Mouse (Mus musculus) hindbrain, embryonic 10.5 days (tissue): Measurements from ENCODE around the gene Baz1a. TPM values are rescaled to one million over a fixed set of nuclear protein-coding genes. Genes with fewer than 3 reads are reported as not detected.
"Not testable (repeated sequence)": the region's sequence is repeated elsewhere in the genome, so short reads cannot be mapped to it uniquely, and the experiment has no call there.

Experiments used
- DNase-seq: peaks from one replicate; pipeline ENCODE4 v3.0.0-alpha.2; 2017; ENCODE audit warnings: low spot score
- H3K27ac ChIP-seq: fragments of 300-500 bp; sonication (generic); 2 replicates; pipeline ENCODE4 v1.5.1; 2016; ENCODE audit warnings: mild to moderate bottlenecking, moderate library complexity
- H3K27me3 ChIP-seq: fragments of 300-500 bp; sonication (generic); 2 replicates; pipeline ENCODE4 v1.6.1; 2016; ENCODE audit warnings: mild to moderate bottlenecking; ENCODE audit not compliant: poor library complexity, insufficient read depth, severe bottlenecking
- H3K36me3 ChIP-seq: fragments of 300-500 bp; sonication (generic); 2 replicates; pipeline ENCODE4 v1.6.1; 2016; ENCODE audit warnings: mild to moderate bottlenecking, moderate library complexity
- H3K4me1 ChIP-seq: fragments of 300-500 bp; sonication (generic); replicated peaks from 2 replicates; pipeline ENCODE4 v1.6.1; 2016; ENCODE audit warnings: mild to moderate bottlenecking
- H3K4me3 ChIP-seq: fragments of 300-500 bp; sonication (generic); 2 replicates; pipeline ENCODE4 v1.5.1; 2016; ENCODE audit warnings: mild to moderate bottlenecking, moderate library complexity
- H3K9me3 ChIP-seq: fragments of 300-500 bp; sonication (generic); 2 replicates; pipeline ENCODE4 v1.6.1; 2016; ENCODE audit warnings: mild to moderate bottlenecking, moderate library complexity
- WGBS: fragments of 180-500 bp; shearing (Covaris S2); methylation state at CpG from one replicate; pipeline ENCODE4 v1.1.7; 2016; 5-methylcytosine and 5-hydroxymethylcytosine counted together
- polyA plus RNA-seq: library from polyadenylated mRNA; unstranded; fragments of >200 nt; fragmentation: Nextera tagmentation; extraction: Ambion mirVana; gene quantifications from 2 replicates; pipeline ENCODE4 v1.2.1, GENCODE M21; 2016

Gene Baz1a
- polyA plus RNA-seq, 1 experiment from 2014 or later = 26.3 TPM

DNA sequence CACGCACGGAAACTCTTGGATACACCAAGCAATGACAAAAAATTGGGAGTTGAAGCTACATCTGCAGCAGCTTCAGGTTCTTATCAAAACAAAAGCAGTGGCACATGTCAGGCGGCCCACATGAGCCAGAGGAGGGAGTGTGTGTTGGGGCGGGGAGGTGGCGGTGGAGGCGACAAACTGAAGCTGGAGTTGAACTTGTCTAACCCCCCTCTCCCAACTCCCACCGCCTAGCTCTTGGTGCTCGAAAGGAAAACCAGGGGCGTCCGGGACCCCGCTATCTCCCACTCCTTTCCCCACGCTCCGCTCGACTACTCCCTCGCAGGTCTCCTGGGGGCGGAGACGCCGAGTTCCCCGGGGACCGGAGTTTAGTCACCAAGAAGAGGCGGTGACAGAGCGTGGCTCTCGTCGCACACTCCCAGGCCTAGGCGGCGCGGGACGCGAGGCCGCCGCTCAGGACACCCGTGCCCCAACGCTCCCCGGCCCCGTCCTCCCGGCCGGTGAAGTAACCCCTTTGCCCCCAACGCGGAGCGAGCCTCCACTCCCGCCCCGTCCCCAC, 29.4 kb downstream of the Baz1a start:
- under 1% methylated on average over 42 of the region's 42 CpGs for WGBS
- Histone ChIP-seq H3K36me3 (peaks cover 35% of the 10 kb centered on the region), H3K4me1 (peaks cover 23% of the 10 kb centered on the region), H3K27ac (peak overlapping the region; percentile 97), H3K4me3 (peak overlapping the region; percentile 98), H3K9me3 (no peaks in the 10 kb centered on the region), H3K27me3 (no peaks in the 10 kb centered on the region)
- peak; percentile 72 for DNase-seq

DNA sequence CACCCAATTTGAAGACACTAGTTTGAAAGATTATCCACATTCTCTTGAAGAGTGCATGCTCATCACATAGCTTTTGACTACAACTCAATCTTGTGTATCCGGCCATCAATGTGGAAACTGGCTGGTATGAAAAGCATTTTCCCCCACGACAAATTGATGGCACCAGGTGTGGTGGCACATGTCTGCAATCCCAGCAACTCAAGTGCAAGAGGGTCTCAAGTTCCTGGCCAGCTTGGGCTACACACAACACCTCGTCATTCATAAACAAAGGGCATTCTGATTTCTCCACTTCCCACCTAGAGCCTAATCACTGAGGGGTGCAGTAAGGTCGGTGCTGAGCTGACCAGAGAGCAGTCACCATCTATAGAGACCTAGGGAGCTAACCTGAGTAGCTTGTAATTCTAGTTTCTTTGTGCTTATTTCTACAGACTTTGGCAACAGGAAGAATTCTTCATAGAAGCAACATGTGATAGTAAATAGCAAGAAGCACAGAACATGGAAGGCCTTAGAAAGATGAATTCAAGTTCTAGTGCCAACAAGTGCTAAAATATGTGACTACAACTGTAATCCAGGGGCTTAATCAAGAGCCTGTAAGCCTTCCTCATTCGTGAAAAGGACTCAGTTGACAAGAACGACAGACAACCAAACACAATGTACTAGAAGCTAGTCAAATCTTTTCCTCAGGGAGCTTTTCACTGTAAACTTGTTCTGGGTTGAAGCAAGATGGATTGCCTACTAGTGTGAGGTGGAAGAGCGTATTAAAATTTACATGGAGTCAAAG, 31.0 kb downstream of the Baz1a start:
- 82% methylated on average over 7 of the region's 7 CpGs for WGBS
- Histone ChIP-seq H3K9me3 (no peaks in the 10 kb centered on the region), H3K27me3 (no peaks in the 10 kb centered on the region), H3K27ac (no peak overlapping the region), H3K4me1 (peaks cover 23% of the 10 kb centered on the region), H3K4me3 (no peak overlapping the region), H3K36me3 (peaks cover 44% of the 10 kb centered on the region)
- no peak for DNase-seq

DNA sequence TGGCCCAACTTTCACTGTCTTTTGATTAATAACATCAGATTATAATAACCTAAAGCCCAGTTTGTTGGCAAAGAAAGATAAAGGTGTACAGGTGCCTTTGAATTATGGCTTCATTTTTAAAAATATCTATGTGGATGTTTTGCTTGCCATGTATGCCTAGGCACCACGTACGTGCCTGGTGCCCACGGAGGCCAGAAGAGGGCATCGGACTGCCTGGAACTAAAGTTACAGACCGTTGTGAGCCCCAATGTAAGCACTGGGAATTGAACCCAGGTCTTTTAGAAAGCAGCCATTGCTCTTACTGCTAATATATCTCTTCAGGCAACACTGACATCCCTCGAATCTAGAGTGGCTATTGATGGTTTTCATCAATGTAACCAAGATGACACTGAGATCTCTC, 32.2 kb downstream of the Baz1a start:
- Histone ChIP-seq H3K27me3 (no peaks in the 10 kb centered on the region), H3K27ac (no peak overlapping the region), H3K4me1 (peaks cover 23% of the 10 kb centered on the region), H3K36me3 (peaks cover 47% of the 10 kb centered on the region), H3K4me3 (no peak overlapping the region), H3K9me3 (no peaks in the 10 kb centered on the region)
- WGBS = 70% methylated on average over 6 of the region's 6 CpGs
- DNase-seq = no peak

DNA sequence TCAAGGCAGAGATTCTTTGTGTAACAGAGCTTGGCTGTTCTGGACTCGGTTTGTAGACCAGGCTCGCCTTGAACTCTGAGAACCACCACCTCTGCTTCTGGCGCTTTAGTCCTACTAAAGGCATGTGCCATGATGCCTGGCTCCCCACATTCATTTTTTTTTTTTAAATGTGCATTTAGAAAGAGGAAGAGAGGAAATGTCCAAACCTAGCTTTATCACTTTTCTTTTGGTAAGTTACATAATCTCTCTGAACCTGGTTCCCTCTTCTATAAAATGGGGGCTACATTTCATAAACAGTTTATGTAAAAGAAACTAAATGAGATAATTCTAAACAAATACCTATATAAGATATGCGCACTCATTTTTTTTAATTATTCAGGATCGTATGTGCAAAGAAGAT, 33.2 kb downstream of the Baz1a start:
- WGBS = 88% methylated on average over 5 of the region's 5 CpGs

DNA sequence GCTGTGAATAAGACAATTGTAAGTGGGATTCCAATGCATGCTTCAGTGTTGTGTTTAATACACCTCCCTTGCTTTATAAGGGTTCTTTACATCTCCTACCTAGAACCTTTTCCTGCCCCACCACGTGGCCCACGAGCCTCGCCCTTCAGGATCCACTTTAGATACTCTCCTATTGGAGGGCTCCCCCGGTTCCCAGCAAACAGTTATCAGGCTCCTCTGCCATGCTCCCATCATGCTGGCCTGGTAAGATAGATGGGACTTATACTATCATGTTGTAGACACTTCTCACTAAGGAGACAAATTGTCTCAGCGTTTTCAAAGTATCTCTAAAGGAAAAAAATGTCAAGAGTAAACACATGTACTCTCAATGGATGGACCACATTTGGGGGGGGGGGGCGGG, 33.6 kb downstream of the Baz1a start:
- no peaks in the 10 kb centered on the region for H3K9me3 ChIP-seq
- peaks cover 23% of the 10 kb centered on the region for H3K4me1 ChIP-seq
- no peaks in the 10 kb centered on the region for H3K27me3 ChIP-seq
- H3K27ac ChIP-seq = no peak overlapping the region
- H3K36me3 ChIP-seq = peaks cover 55% of the 10 kb centered on the region
- H3K4me3 ChIP-seq = no peak overlapping the region
- no peak for DNase-seq
- 76% methylated on average over 6 of the region's 6 CpGs for WGBS

More for the DNA sequence above, 33.2 kb downstream of the Baz1a start:
- no peaks in the 10 kb centered on the region for H3K9me3 ChIP-seq
- H3K4me1 ChIP-seq = peaks cover 23% of the 10 kb centered on the region
- H3K27me3 ChIP-seq = no peaks in the 10 kb centered on the region
- DNase-seq = no peak
- no peak overlapping the region for H3K4me3 ChIP-seq
- peaks cover 51% of the 10 kb centered on the region for H3K36me3 ChIP-seq
- H3K27ac ChIP-seq = no peak overlapping the region

DNA sequence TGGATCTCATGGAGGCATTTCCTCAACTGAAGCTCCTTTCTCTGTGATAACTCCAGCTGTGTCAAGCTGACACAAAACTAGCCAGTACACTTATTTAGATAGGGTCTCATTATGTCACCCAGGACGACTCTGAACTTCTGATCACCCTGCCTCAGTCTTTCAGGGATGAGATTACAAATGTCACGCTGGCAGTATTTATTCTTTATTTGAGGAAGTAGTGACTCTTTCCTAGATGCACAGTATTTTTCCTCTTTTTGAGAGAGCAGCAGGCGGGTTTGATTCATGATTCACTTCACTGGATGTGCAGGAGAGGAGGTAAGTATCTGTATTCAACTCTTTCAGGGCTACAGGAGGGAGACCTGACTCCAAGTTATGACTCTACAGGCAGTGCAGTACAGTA, 45.1 kb downstream of the Baz1a start:
- WGBS = 86% methylated on average over 3 of the region's 3 CpGs
- Histone ChIP-seq H3K36me3 (peaks cover 96% of the 10 kb centered on the region), H3K27ac (no peak overlapping the region), H3K4me1 (no peaks in the 10 kb centered on the region), H3K27me3 (no peaks in the 10 kb centered on the region), H3K9me3 (no peaks in the 10 kb centered on the region), H3K4me3 (no peak overlapping the region)
- no peak for DNase-seq

DNA sequence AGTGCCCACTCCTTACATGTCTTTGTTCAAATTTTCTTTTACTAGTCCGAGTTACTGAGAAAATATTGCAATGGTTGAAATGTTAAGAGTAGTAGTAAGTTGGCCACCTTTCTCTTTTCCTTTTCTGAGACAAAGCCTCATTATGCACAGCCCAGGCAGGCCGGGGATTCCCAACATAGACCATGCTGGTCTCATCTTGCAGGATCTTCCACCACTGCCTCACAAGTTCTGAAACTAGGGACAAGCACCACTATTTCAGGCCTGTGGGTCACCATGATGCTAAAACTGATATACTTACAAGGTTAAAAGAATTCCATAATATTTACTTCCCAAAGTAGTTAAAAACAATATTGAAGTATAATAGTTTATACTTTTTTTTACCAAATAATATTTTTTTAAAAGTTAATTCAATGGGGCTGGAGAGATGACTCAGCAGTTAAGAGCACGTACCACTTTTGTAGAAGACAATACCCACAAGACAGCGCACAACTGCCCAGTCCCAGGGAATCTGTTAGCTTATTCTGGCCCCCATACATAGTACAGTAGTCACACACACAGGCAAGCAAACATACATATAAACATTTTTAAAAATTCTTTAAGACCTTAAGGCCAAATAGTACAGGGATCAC, 48.5 kb downstream of the Baz1a start:
- H3K27me3 ChIP-seq = no peaks in the 10 kb centered on the region
- H3K36me3 ChIP-seq = peaks cover 83% of the 10 kb centered on the region
- H3K27ac ChIP-seq = no peak overlapping the region
- no peak for DNase-seq
- no peak overlapping the region for H3K4me3 ChIP-seq
- H3K9me3 ChIP-seq = no peaks in the 10 kb centered on the region
- H3K4me1 ChIP-seq = no peaks in the 10 kb centered on the region
- WGBS = 93% methylated on average over 4 of the region's 4 CpGs

DNA sequence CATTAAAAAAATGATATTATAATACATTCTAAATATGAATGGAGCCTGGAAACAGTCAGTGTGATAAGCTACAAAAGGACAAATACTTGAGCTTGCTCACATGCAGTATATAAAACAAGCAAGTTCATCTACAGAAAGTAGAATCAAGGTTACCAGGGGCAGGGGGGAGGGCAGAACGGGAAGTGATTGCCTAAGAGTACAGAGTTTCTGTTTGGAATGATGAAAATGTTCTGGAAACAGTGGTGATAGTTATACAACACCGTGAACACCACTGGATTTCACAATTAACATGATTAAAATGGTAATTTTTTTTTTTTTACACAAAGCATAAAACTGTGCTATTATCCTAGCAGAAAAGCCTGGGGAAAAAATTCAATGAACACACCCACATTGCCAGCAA, 54.6 kb downstream of the Baz1a start:
- H3K9me3 ChIP-seq = no peaks in the 10 kb centered on the region
- 80% methylated on average over 2 of the region's 2 CpGs for WGBS
- DNase-seq = no peak

DNA sequence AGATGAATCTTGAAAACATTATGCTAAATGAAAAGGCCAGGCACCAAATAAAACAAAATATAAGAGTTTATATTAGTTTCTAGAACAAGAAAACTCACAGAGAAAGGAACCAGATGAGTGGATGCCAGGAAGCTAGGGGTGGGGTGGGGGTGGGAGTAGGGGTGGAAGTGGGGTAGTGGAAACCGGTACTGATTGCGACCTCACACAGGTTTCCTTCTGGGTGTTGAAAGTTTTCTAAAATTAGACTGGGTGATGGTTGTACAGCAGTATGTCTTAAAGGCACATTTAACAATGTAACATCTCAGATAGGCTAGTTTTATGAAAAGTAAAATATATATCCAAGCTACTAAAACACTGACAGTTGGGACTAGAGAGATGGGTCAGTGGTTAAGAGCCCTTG, 57.2 kb downstream of the Baz1a start:
- Histone ChIP-seq H3K4me3 (no peak overlapping the region), H3K36me3 (peaks cover 43% of the 10 kb centered on the region), H3K27ac (no peak overlapping the region), H3K27me3 (no peaks in the 10 kb centered on the region), H3K4me1 (no peaks in the 10 kb centered on the region), H3K9me3 (no peaks in the 10 kb centered on the region)
- no peak for DNase-seq
- 96% methylated on average over 2 of the region's 2 CpGs for WGBS

More for the DNA sequence above, 54.6 kb downstream of the Baz1a start:
- no peak overlapping the region for H3K27ac ChIP-seq
- H3K36me3 ChIP-seq = peaks cover 45% of the 10 kb centered on the region
- no peaks in the 10 kb centered on the region for H3K27me3 ChIP-seq
- no peaks in the 10 kb centered on the region for H3K4me1 ChIP-seq
- no peak overlapping the region for H3K4me3 ChIP-seq

DNA sequence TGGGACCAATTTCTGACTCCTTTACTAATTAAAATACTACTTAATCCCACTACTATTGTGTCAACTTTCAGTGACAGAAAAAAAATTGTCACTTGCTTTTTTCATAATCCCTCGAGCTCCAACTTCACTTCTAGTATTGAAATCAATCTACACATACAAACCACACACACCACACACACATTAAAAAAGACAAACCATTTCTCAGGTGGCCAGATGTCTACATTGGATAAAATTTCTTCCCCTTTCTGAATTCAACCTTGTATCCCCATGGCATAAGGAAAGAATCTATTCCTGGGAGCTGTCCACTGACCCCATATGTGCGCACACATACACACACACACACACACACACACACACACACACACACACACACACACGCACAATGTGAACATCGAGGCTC, 57.7 kb downstream of the Baz1a start:
- WGBS = 97% methylated on average over 4 of the region's 4 CpGs
- no peak overlapping the region for H3K4me3 ChIP-seq
- H3K27me3 ChIP-seq = no peaks in the 10 kb centered on the region

DNA sequence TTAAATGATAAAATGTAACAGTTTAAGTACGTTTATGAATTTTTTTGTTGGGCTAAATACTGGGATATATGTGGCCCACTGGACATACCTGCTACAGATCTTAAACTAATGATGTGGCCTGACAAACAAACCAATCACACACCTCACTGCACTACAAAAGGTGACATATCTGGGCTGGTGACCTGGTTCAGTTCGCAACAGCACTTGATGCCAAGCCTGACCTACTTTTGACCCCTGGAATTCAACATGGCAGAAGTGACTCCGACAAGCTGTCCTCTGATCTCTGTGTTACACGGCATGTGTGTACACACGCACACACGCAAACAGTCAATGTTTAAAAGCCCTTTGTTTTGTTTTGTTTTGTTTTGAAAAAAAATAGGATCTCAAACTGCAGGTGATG, 68.0 kb downstream of the Baz1a start:
- Histone ChIP-seq H3K36me3 (peaks cover 54% of the 10 kb centered on the region), H3K4me1 (no peaks in the 10 kb centered on the region), H3K27ac (no peak overlapping the region), H3K9me3 (no peaks in the 10 kb centered on the region), H3K27me3 (no peaks in the 10 kb centered on the region), H3K4me3 (no peak overlapping the region)
- WGBS = 83% methylated on average over 6 of the region's 6 CpGs
- DNase-seq = no peak

More for the DNA sequence above, 57.7 kb downstream of the Baz1a start:
- Histone ChIP-seq H3K36me3 (peaks cover 48% of the 10 kb centered on the region), H3K4me1 (no peaks in the 10 kb centered on the region), H3K9me3 (no peaks in the 10 kb centered on the region), H3K27ac (no peak overlapping the region)
- DNase-seq = no peak

DNA sequence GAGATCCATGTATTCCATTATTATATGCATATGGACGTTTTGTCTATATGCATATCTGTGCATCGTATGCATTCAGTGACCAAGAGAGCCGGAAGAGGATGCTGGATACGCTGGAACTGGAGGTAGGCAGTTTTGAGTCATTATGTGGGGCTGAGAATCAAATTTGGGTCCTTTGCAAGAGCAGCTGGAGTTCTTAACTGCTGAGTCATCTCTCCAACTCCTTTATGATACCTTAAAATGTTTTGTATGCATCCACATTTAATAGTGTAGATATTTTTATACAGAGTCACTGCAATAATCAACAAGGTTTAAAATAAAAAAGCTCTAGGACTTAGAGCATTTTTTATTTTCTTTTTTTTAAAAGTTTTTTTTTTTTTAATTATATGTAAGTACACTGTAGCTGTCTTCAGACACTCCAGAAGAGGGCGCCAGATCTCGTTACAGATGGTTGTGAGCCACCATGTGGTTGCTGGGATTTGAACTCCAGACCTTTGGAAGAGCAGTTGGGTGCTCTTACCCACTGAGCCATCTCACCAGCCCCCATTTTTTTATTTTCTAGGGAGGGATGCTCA, 71.5 kb downstream of the Baz1a start:
- peaks cover 73% of the 10 kb centered on the region for H3K36me3 ChIP-seq
- not testable (repeated sequence) for H3K27me3 ChIP-seq, H3K9me3 ChIP-seq, H3K4me1 ChIP-seq, H3K4me3 ChIP-seq, DNase-seq, H3K27ac ChIP-seq
- 90% methylated on average over 6 of the region's 6 CpGs for WGBS
